In genomic region chr11:52299687-52300086, GRCm38 (mm10) we compare ENCODE assay signal across 17 mouse cellular contexts. TPM values are rescaled to one million over a fixed set of nuclear protein-coding genes. Genes with fewer than 3 reads are reported as not detected.
A peak's percentile ranks its signal among the peaks of the same experiment; 100 is the strongest.
DNase-seq lines count a peak whose midpoint lies in the region; ATAC-seq and TF ChIP-seq lines count a peak whose summit lies in the region.
"Had no signal": no experiment of that assay in that cellular context is flagged by ENCODE, and none has a peak within 500 bp of the region (broad histone marks: within the 10 kb centered on the region; RNA-seq: fewer than 3 reads in every experiment).

No protein-coding gene starts in this region.

- no peaks in the 10 kb centered on the region for H3K9me3 ChIP-seq in hindbrain, embryonic 13.5 days
- no peaks in the 10 kb centered on the region for H3K9me3 ChIP-seq in hindbrain, embryonic 12.5 days (replicated peaks)
- no peaks in the 10 kb centered on the region for H3K9me3 ChIP-seq in CH12.LX (replicated peaks; ENCODE audit: low read length)
- H3K9me3 ChIP-seq: heart, embryonic 15.5 days; megakaryocyte, embryonic 14.5 days had no signal

- ATAC-seq in hindbrain, embryonic 13.5 days (ENCODE audit: low FRiP score): no peak
- ATAC-seq in hindbrain, embryonic 12.5 days (ENCODE audit: low FRiP score): no peak
- ATAC-seq in monocyte, adult 5-6 weeks (replicated peaks; ENCODE audit: insufficient number of reproducible peaks, low FRiP score, low TSS enrichment, poor library complexity, severe bottlenecking): peak; percentile 70
- ATAC-seq: hindbrain, embryonic 16.5 days; Patski had no signal

- TF ChIP-seq EP300 in CH12.LX (IDR thresholded peaks at IDR 0.05; ENCODE audit: low read length): peak; percentile 74

- H3K9ac ChIP-seq in hindbrain, embryonic 13.5 days: 0 out of 2 replicates have a peak overlapping the region, but pooled peaks have one; percentile 4
- H3K9ac ChIP-seq in hindbrain, embryonic 12.5 days: no peak overlapping the region
- 0 out of 2 replicates have a peak overlapping the region, but pooled peaks have one; percentile 11 for H3K9ac ChIP-seq in CH12.LX (ENCODE audit: insufficient read depth, low read depth)
- H3K9ac ChIP-seq: heart, embryonic 15.5 days had no signal

- intact Hi-C loops in gastrocnemius, postnatal 36 days (cut with DNase I): loop anchor here (5.0 kb wide), 1 partner anchor 43 kb away; no protein-coding TSS in a partner anchor

- H3K4me1 ChIP-seq in hindbrain, embryonic 13.5 days (replicated peaks): no peaks in the 10 kb centered on the region
- no peaks in the 10 kb centered on the region for H3K4me1 ChIP-seq in hindbrain, embryonic 12.5 days
- peaks cover 21 to 67% of the 10 kb centered on the region in 2 experiments for H3K4me1 ChIP-seq in CH12.LX (ENCODE audit: control insufficient read depth in 1 of 2, insufficient read depth in 2 of 2)

- dilution Hi-C loops in CH12.LX (cut with MboI; ENCODE audit: extremely low pct_ligation_motif_present, extremely low pct_unique_long_range_greater_than_20kb, low sequenced_read_pairs): no loop called here

- no peaks in the 10 kb centered on the region for H3K27me3 ChIP-seq in hindbrain, embryonic 13.5 days
- H3K27me3 ChIP-seq in hindbrain, embryonic 12.5 days: no peaks in the 10 kb centered on the region
- H3K27me3 ChIP-seq in CH12.LX (replicated peaks): no peaks in the 10 kb centered on the region
- H3K27me3 ChIP-seq: heart, embryonic 15.5 days; Patski had no signal

- no peaks in the 10 kb centered on the region for H3K36me3 ChIP-seq in hindbrain, embryonic 13.5 days
- no peaks in the 10 kb centered on the region for H3K36me3 ChIP-seq in hindbrain, embryonic 12.5 days
- no peaks in the 10 kb centered on the region for H3K36me3 ChIP-seq in CH12.LX (replicated peaks in 1 of 2; ENCODE audit: control insufficient read depth in 1 of 2, insufficient read depth in 1 of 2, low read length in 1 of 2)
- H3K36me3 ChIP-seq: heart, embryonic 15.5 days had no signal

- no peak; the same call in none of the 2 replicates for TF ChIP-seq RAD21 in CH12.LX (IDR thresholded peaks at IDR 0.05; ENCODE audit: low read depth, low read length)

- no peaks in the 10 kb centered on the region for H3K79me2 ChIP-seq in CH12.LX (replicated peaks; ENCODE audit: control insufficient read depth, extremely low read depth, insufficient read depth, poor library complexity, severe bottlenecking)

- no peak for TF ChIP-seq CTCF in CH12.LX (conservative IDR thresholded peaks at IDR 0.05 in 1 of 2, IDR thresholded peaks at IDR 0.05 in 1 of 2; ENCODE audit: low read depth in 2 of 2, low read length in 2 of 2)

- no peak overlapping the region for H3K4me3 ChIP-seq in hindbrain, embryonic 13.5 days
- H3K4me3 ChIP-seq in hindbrain, embryonic 12.5 days: no peak overlapping the region
- peak overlapping the region in 1 of 3 experiments; percentile 3 for H3K4me3 ChIP-seq in CH12.LX (replicated peaks in 1 of 3; ENCODE audit: low read depth in 2 of 3, low read length in 2 of 3, poor library complexity in 1 of 3)
- H3K4me3 ChIP-seq: heart, embryonic 15.5 days; layer of hippocampus, adult 2 months; megakaryocyte, embryonic 14.5 days; myocyte had no signal

- TF ChIP-seq POLR2A in CH12.LX (IDR thresholded peaks at IDR 0.05; ENCODE audit: low read depth, low read length): no peak

- no peak overlapping the region for H3K4me2 ChIP-seq in hindbrain, embryonic 13.5 days
- no peak overlapping the region for H3K4me2 ChIP-seq in hindbrain, embryonic 12.5 days (replicated peaks)
- peak overlapping the region; percentile 19; the same call in 1 of the 2 replicates for H3K4me2 ChIP-seq in CH12.LX (ENCODE audit: insufficient read depth, low read depth, poor library complexity, severe bottlenecking)
- H3K4me2 ChIP-seq: heart, embryonic 15.5 days had no signal

- no peak overlapping the region for H3K27ac ChIP-seq in hindbrain, embryonic 13.5 days
- no peak overlapping the region for H3K27ac ChIP-seq in hindbrain, embryonic 12.5 days
- H3K27ac ChIP-seq in CH12.LX (ENCODE audit: insufficient read depth, low read depth): peak overlapping the region; percentile 56; the same call in 1 of the 2 replicates
- H3K27ac ChIP-seq: heart, embryonic 15.5 days; layer of hippocampus, adult 2 months had no signal

- in situ Hi-C loops in CH12.LX (cut with MboI; ENCODE audit: low pct_ligation_motif_present, low pct_unique_long_range_greater_than_20kb, low sequenced_read_pairs): loop anchor here (5.0 kb wide), 2 partner anchors 37 to 43 kb away; no protein-coding TSS in a partner anchor

- WGBS in hindbrain, embryonic 13.5 days: 69% methylated on average over 7 of the region's 7 CpGs
- 65% methylated on average over 7 of the region's 7 CpGs for WGBS in hindbrain, embryonic 12.5 days

- DNase-seq in CH12.LX (ENCODE audit: extremely low read depth): peak; percentile 90
- peak; percentile 87 for DNase-seq in thymus, postnatal 14 days
- DNase-seq in gastrocnemius, postnatal 36 days: no peak
- DNase-seq in urinary bladder, adult 18-20 months (ENCODE audit: low spot score in 2 of 2): no peak
- DNase-seq in cerebellum, postnatal 36 days: no peak
- DNase-seq: adrenal gland, adult 2 months; cerebellum, adult 9-10 months; lung, adult 2 months had no signal

TF ChIP-seq in CH12.LX, 34 proteins besides CTCF, POLR2A, EP300 and RAD21:
- TF ChIP-seq NRF1 (IDR thresholded peaks at IDR 0.05; ENCODE audit: low read depth, low read length): peak; percentile 11; the same call in 1 of the 2 replicates
- peak; percentile 72 for TF ChIP-seq IRF4 (IDR thresholded peaks at IDR 0.05; ENCODE audit: low read depth, low read length)
- TF ChIP-seq NELFE (IDR thresholded peaks at IDR 0.05; ENCODE audit: low read depth, low read length): no peak
- TF ChIP-seq CHD1 (IDR thresholded peaks at IDR 0.05; ENCODE audit: low read depth, low read length): no peak
- peak; percentile 68; the same call in 1 of the 2 replicates for TF ChIP-seq MEF2A (IDR thresholded peaks at IDR 0.05; ENCODE audit: borderline replicate concordance, low read depth, low read length)
- TF ChIP-seq MYC (IDR thresholded peaks at IDR 0.05; ENCODE audit: low read depth, low read length): peak; percentile 72
- peak; percentile 10 for TF ChIP-seq MAX (IDR thresholded peaks at IDR 0.05; ENCODE audit: low read length)
- TF ChIP-seq POLR2AphosphoS2 (IDR thresholded peaks at IDR 0.05; ENCODE audit: low read depth, low read length): no peak
- no peak for TF ChIP-seq PAX5 (IDR thresholded peaks at IDR 0.05; ENCODE audit: low read length)
- no peak for TF ChIP-seq USF1 (IDR thresholded peaks at IDR 0.05; ENCODE audit: low read depth, low read length)
- TF ChIP-seq SMC3 (IDR thresholded peaks at IDR 0.05; ENCODE audit: low read depth, low read length): peak; percentile 31
- TF ChIP-seq CHD2 (IDR thresholded peaks at IDR 0.05; ENCODE audit: low read length): peak; percentile 58; the same call in 1 of the 2 replicates
- peak; percentile 92 for TF ChIP-seq BHLHE40 (IDR thresholded peaks at IDR 0.05; ENCODE audit: low read depth, low read length)
- no peak for TF ChIP-seq JUND (conservative IDR thresholded peaks at IDR 0.05; ENCODE audit: low read depth, low read length)
- TF ChIP-seq SIN3A (IDR thresholded peaks at IDR 0.05; ENCODE audit: low read length): no peak
- TF ChIP-seq ZMIZ1 (IDR thresholded peaks at IDR 0.05; ENCODE audit: low read depth, low read length): no peak
- TF ChIP-seq MAZ (IDR thresholded peaks at IDR 0.05; ENCODE audit: low read depth, low read length): no peak; the same call in 1 of the 2 replicates
- peak; percentile 64 for TF ChIP-seq ETS1 (conservative IDR thresholded peaks at IDR 0.05; ENCODE audit: low read depth, low read length)
- TF ChIP-seq ZNF384 (IDR thresholded peaks at IDR 0.05; ENCODE audit: low read depth, low read length): no peak
- 0 out of 2 replicates have a peak, but pooled peaks have one; percentile 17 for TF ChIP-seq ELF1 (IDR thresholded peaks at IDR 0.05; ENCODE audit: low read depth, low read length)
- TF ChIP-seq E2F4 (IDR thresholded peaks at IDR 0.05; ENCODE audit: insufficient replicate concordance, low read depth, low read length): no peak
- no peak for TF ChIP-seq ZC3H11A (IDR thresholded peaks at IDR 0.05; ENCODE audit: low read depth, low read length)
- peak; percentile 43; the same call in 1 of the 2 replicates for TF ChIP-seq MAFK (IDR thresholded peaks at IDR 0.05; ENCODE audit: insufficient replicate concordance, low read length)
- peak; percentile 57; the same call in 1 of the 2 replicates for TF ChIP-seq MXI1 (IDR thresholded peaks at IDR 0.05; ENCODE audit: low read depth, low read length)
- no peak for TF ChIP-seq USF2 (conservative IDR thresholded peaks at IDR 0.05; ENCODE audit: low read depth, low read length)
- peak; percentile 64; the same call in 1 of the 2 replicates for TF ChIP-seq TBP (conservative IDR thresholded peaks at IDR 0.05; ENCODE audit: low read depth, low read length)
- peak; percentile 39; the same call in 1 of the 2 replicates for TF ChIP-seq JUN (IDR thresholded peaks at IDR 0.05; ENCODE audit: insufficient read depth, low read depth, low read length)
- no peak for TF ChIP-seq ZKSCAN1 (IDR thresholded peaks at IDR 0.05; ENCODE audit: borderline replicate concordance, low read depth, low read length)
- TF ChIP-seq RCOR1 (conservative IDR thresholded peaks at IDR 0.05; ENCODE audit: low read depth, low read length): peak; percentile 65; the same call in 1 of the 2 replicates
- no peak for TF ChIP-seq GABPA (IDR thresholded peaks at IDR 0.05; ENCODE audit: insufficient replicate concordance, low read depth, low read length)
- no peak for TF ChIP-seq KAT2A (IDR thresholded peaks at IDR 0.05; ENCODE audit: insufficient replicate concordance, low read length)
- TF ChIP-seq TCF12 (IDR thresholded peaks at IDR 0.05; ENCODE audit: low read depth, low read length): peak; percentile 76
- TF ChIP-seq HCFC1 (IDR thresholded peaks at IDR 0.05; ENCODE audit: low read depth, low read length): no peak
- TF ChIP-seq UBTF (IDR thresholded peaks at IDR 0.05; ENCODE audit: low read depth, low read length): peak; percentile 22; the same call in 1 of the 2 replicates

RNA-seq across cellular contexts. Expression of gene Tcf7, which starts 16.9 kb away (rescaled TPM):
- 3.2 and 4.7 TPM in 2 replicates for polyA plus RNA-seq in hindbrain, embryonic 13.5 days (2015; fragmentation: Nextera tagmentation; extraction: Ambion mirVana)
- 7.6 and 8.6 TPM in 2 replicates for polyA plus RNA-seq in hindbrain, embryonic 12.5 days (2016; fragmentation: Nextera tagmentation; extraction: Ambion mirVana)
- total RNA-seq in CH12.LX (2012; rRNA removed): 0.46 and 0.55 TPM in 2 replicates
- 0.77 and 0.85 TPM in 2 replicates for total RNA-seq in CH12.LX (2014; rRNA removed)
- polyA plus RNA-seq in CH12.LX (2012; ENCODE audit: insufficient read length, low read depth): 4.4 and 5.5 TPM in 2 replicates
- total RNA-seq in monocyte, adult 5-6 weeks (2017): 3.4 to 17.2 TPM (median 3.9 TPM) in 3 replicates
- total RNA-seq in gastrocnemius, postnatal 36 days (2021): 1 to 10 TPM in 1 of 2 experiments, under 1 TPM in 1; 0.62 to 6.2 TPM

Comparison
In these comparisons a context has a peak if more than half of its experiments do, and no peak if none do; other contexts are left out.
1. DNase-seq: peak in CH12.LX (single experiment) and thymus, postnatal 14 days (single experiment); none in gastrocnemius, postnatal 36 days (0 of 2), urinary bladder, adult 18-20 months (0 of 2) and cerebellum, postnatal 36 days (0 of 2).